In genomic region chr3:78586639-78587038, GRCm38 (mm10) we compare ENCODE assay signal across 22 mouse cellular contexts.
DNase-seq lines count a peak whose midpoint lies in the region; ATAC-seq and TF ChIP-seq lines count a peak whose summit lies in the region.
"Had no signal": no experiment of that assay in that cellular context is flagged by ENCODE, and none has a peak within 500 bp of the region (broad histone marks: within the 10 kb centered on the region; RNA-seq: fewer than 3 reads in every experiment).

No protein-coding gene starts in this region.

- TF ChIP-seq CTCF in brain, embryonic 14.5 days (IDR thresholded peaks at IDR 0.05; ENCODE audit: borderline replicate concordance, extremely low read depth, insufficient read depth, insufficient read length), result no peak
- TF ChIP-seq CTCF in forebrain, postnatal 0 days (IDR thresholded peaks at IDR 0.05; ENCODE audit: low read depth), result no peak

- no peak overlapping the region for H3K4me3 ChIP-seq in forebrain, embryonic 15.5 days
- no peak overlapping the region for H3K4me3 ChIP-seq in forebrain, embryonic 11.5 days (ENCODE audit: low read depth, low read length)
- no peak overlapping the region for H3K4me3 ChIP-seq in forebrain, postnatal 0 days (ENCODE audit: low read depth, low read length)
- H3K4me3 ChIP-seq: heart, adult 2 months; heart, embryonic 10.5 days; heart, embryonic 13.5 days; hindbrain, embryonic 15.5 days; intestine, embryonic 15.5 days had no signal

- no peaks in the 10 kb centered on the region for H3K9me3 ChIP-seq in forebrain, embryonic 15.5 days
- H3K9me3 ChIP-seq in forebrain, embryonic 11.5 days (ENCODE audit: control insufficient read depth, low read length), result no peaks in the 10 kb centered on the region
- no peaks in the 10 kb centered on the region for H3K9me3 ChIP-seq in forebrain, postnatal 0 days (ENCODE audit: low read length)
- H3K9me3 ChIP-seq: heart, embryonic 10.5 days; heart, embryonic 13.5 days; hindbrain, embryonic 15.5 days; intestine, embryonic 15.5 days had no signal

- no peak overlapping the region for H3K27ac ChIP-seq in forebrain, embryonic 15.5 days (replicated peaks)
- H3K27ac ChIP-seq in forebrain, embryonic 11.5 days (ENCODE audit: low read depth, low read length), result no peak overlapping the region
- no peak overlapping the region for H3K27ac ChIP-seq in forebrain, postnatal 0 days (ENCODE audit: low read depth, low read length)
- H3K27ac ChIP-seq: heart, adult 2 months; heart, embryonic 10.5 days; heart, embryonic 13.5 days; hindbrain, embryonic 15.5 days; intestine, embryonic 15.5 days had no signal

- no peaks in the 10 kb centered on the region for H3K4me1 ChIP-seq in forebrain, embryonic 15.5 days
- H3K4me1 ChIP-seq in forebrain, embryonic 11.5 days (replicated peaks; ENCODE audit: control insufficient read depth, insufficient read depth, low read length), result no peaks in the 10 kb centered on the region
- no peaks in the 10 kb centered on the region for H3K4me1 ChIP-seq in forebrain, postnatal 0 days (ENCODE audit: insufficient read depth)
- H3K4me1 ChIP-seq: heart, embryonic 10.5 days; hindbrain, embryonic 15.5 days; intestine, embryonic 15.5 days had no signal

- H3K27me3 ChIP-seq in forebrain, embryonic 15.5 days, result no peaks in the 10 kb centered on the region
- no peaks in the 10 kb centered on the region for H3K27me3 ChIP-seq in forebrain, embryonic 11.5 days (ENCODE audit: control insufficient read depth, insufficient read depth, low read length)
- H3K27me3 ChIP-seq in forebrain, postnatal 0 days (ENCODE audit: insufficient read depth, low read length), result no peaks in the 10 kb centered on the region
- H3K27me3 ChIP-seq: hindbrain, embryonic 15.5 days; intestine, embryonic 15.5 days had no signal

- TF ChIP-seq POLR2A in brain, embryonic 14.5 days (IDR thresholded peaks at IDR 0.05; ENCODE audit: borderline replicate concordance, extremely low read depth, insufficient read depth, insufficient read length, poor library complexity, severe bottlenecking), result no peak

- WGBS in forebrain, embryonic 15.5 days, result 50% methylated on average over 1 of the region's 1 CpGs
- WGBS in forebrain, embryonic 11.5 days, result 80% methylated on average over 1 of the region's 1 CpGs
- WGBS in forebrain, postnatal 0 days, result 53% methylated on average over 1 of the region's 1 CpGs

- DNase-seq in forebrain, embryonic 11.5 days (ENCODE audit: low spot score), result no peak
- peak; percentile 41 for DNase-seq in brain, embryonic 14.5 days (ENCODE audit: low read depth)
- no peak for DNase-seq in forebrain, postnatal 0 days
- DNase-seq in kidney, postnatal 10 days, result no peak
- no peak for DNase-seq in lung, postnatal 25 days (ENCODE audit: low spot score)
- DNase-seq: adrenal gland, adult 2 months; adrenal gland, postnatal 14 days; cerebellum, adult 18-20 months; cerebellum, adult 9-10 months; cerebellum, postnatal 14 days; gastrocnemius, postnatal 10 days; gastrocnemius, postnatal 36 days; heart, adult 2 months; heart, postnatal 14 days; heart, postnatal 4 days; kidney, adult 11 months had no signal

- no peaks in the 10 kb centered on the region for H3K36me3 ChIP-seq in forebrain, embryonic 15.5 days
- no peaks in the 10 kb centered on the region for H3K36me3 ChIP-seq in forebrain, embryonic 11.5 days (ENCODE audit: control insufficient read depth, insufficient read depth, low read length)
- H3K36me3 ChIP-seq in forebrain, postnatal 0 days (ENCODE audit: insufficient read depth), result no peaks in the 10 kb centered on the region
- H3K36me3 ChIP-seq: heart, embryonic 10.5 days; heart, embryonic 13.5 days; hindbrain, embryonic 15.5 days; intestine, embryonic 15.5 days had no signal

- no peak overlapping the region for H3K9ac ChIP-seq in forebrain, embryonic 15.5 days (replicated peaks)
- H3K9ac ChIP-seq in forebrain, embryonic 11.5 days (ENCODE audit: low read length), result no peak overlapping the region
- H3K9ac ChIP-seq in forebrain, postnatal 0 days, result no peak overlapping the region
- H3K9ac ChIP-seq: heart, embryonic 13.5 days; hindbrain, embryonic 15.5 days; intestine, embryonic 15.5 days had no signal

- ATAC-seq in forebrain, embryonic 15.5 days (replicated peaks), result peak; percentile 38; the same call in 1 of the 2 replicates
- ATAC-seq in forebrain, embryonic 11.5 days (replicated peaks; ENCODE audit: low FRiP score), result no peak
- peak; percentile 40 for ATAC-seq in forebrain, postnatal 0 days
- ATAC-seq: CD4-positive, CD25-positive, alpha-beta regulatory T cell, adult 4 months; intestine, embryonic 15.5 days had no signal

- H3K4me2 ChIP-seq in forebrain, embryonic 15.5 days (replicated peaks), result no peak overlapping the region
- H3K4me2 ChIP-seq in forebrain, embryonic 11.5 days (ENCODE audit: low read depth, low read length, severe bottlenecking), result no peak overlapping the region
- H3K4me2 ChIP-seq in forebrain, postnatal 0 days (ENCODE audit: low read depth), result no peak overlapping the region
- H3K4me2 ChIP-seq: heart, embryonic 13.5 days; hindbrain, embryonic 15.5 days; intestine, embryonic 15.5 days had no signal
